Mouse (Mus musculus): ENCODE measurements around the gene Hmgcr.

GRCm38 (mm10) chr13:96702567-96703278 is 32.0 kb upstream of the Hmgcr start:
- TF ChIP-seq CTCF (IDR thresholded peaks at IDR 0.05; ENCODE audit: borderline replicate concordance, insufficient read depth, low read length) (no peak), POLR2A (IDR thresholded peaks at IDR 0.05; ENCODE audit: low read depth, low read length) (no peak)

Data from embryonic fibroblast, embryonic 13.5 days (primary cell).